Mouse (Mus musculus) ES-E14 (cell line): ENCODE results near the gene Osbpl9. TPM values are rescaled to one million over a fixed set of nuclear protein-coding genes. Genes with fewer than 3 reads are reported as not detected.

Experiments
- DNase-seq: peaks from one replicate; pipeline ENCODE4 v3.0.0-alpha.2; 2013; ENCODE audit warnings: low read depth, low spot score
- H3K27ac ChIP-seq: 2 replicates; pipeline ENCODE4 v1.5.1; 2012; ENCODE audit warnings: low read depth, mild to moderate bottlenecking, low read length, moderate library complexity, mixed read lengths; ENCODE audit not compliant: poor library complexity, insufficient read depth, severe bottlenecking
- H3K36me3 ChIP-seq: 2 replicates; pipeline ENCODE4 v1.6.1; 2012; ENCODE audit warnings: mild to moderate bottlenecking, low read length, moderate library complexity, mixed read lengths; ENCODE audit not compliant: control insufficient read depth, poor library complexity, insufficient read depth, severe bottlenecking
- H3K4me1 ChIP-seq, 2 experiments: fragments of 150-350 bp in 1 of 2; sonication (generic) in 1 of 2; 2 replicates each; pipeline ENCODE4 v1.6.1; 2012; ENCODE audit warnings: low read length in 2 of 2, mild to moderate bottlenecking in 1 of 2, mixed read lengths in 1 of 2; ENCODE audit not compliant: control insufficient read depth in 2 of 2, insufficient read depth in 2 of 2, poor library complexity in 1 of 2
- H3K4me3 ChIP-seq, 2 experiments: fragments of 150-350 bp in 1 of 2; sonication (generic) in 1 of 2; 2 replicates each; pipeline ENCODE4 v1.5.1; 2012; ENCODE audit warnings: low read length in 2 of 2, low read depth in 1 of 2, mild to moderate bottlenecking in 1 of 2, mixed read lengths in 1 of 2; ENCODE audit not compliant: insufficient read depth in 1 of 2, poor library complexity in 1 of 2, severe bottlenecking in 1 of 2
- H3K9ac ChIP-seq: 2 replicates; pipeline ENCODE4 v1.6.1; 2012; ENCODE audit warnings: low read depth, mild to moderate bottlenecking, low read length, mixed read lengths; ENCODE audit not compliant: poor library complexity, insufficient read depth, severe bottlenecking
- H3K9me3 ChIP-seq: fragments of 150-350 bp; sonication (generic); 2 replicates; pipeline ENCODE4 v1.6.1; 2012; ENCODE audit warnings: low read depth, mild to moderate bottlenecking, low read length; ENCODE audit not compliant: control insufficient read depth, insufficient read depth
- CHD2 ChIP-seq: IDR thresholded peaks from 2 replicates; pipeline ENCODE4 v1.6.1; 2014; ENCODE audit warnings: mild to moderate bottlenecking, low read depth, low read length, inconsistent platforms
- HCFC1 ChIP-seq: IDR thresholded peaks from 2 replicates; pipeline ENCODE4 v1.6.1; 2012; ENCODE audit warnings: low read length, inconsistent platforms, borderline replicate concordance; ENCODE audit not compliant: insufficient read depth
- MAFK ChIP-seq: IDR thresholded peaks from 2 replicates; pipeline ENCODE4 v1.6.1; 2014; ENCODE audit warnings: mild to moderate bottlenecking, low read depth, low read length, inconsistent platforms; ENCODE audit not compliant: insufficient read depth
- ZC3H11A ChIP-seq: IDR thresholded peaks from 2 replicates; pipeline ENCODE4 v1.6.1; 2012; ENCODE audit warnings: low read depth, mild to moderate bottlenecking, inconsistent platforms, low read length, borderline replicate concordance
- ZNF384 ChIP-seq: IDR thresholded peaks from 2 replicates; pipeline ENCODE4 v1.6.1; 2012; ENCODE audit warnings: low read depth, low read length, inconsistent platforms
- in situ Hi-C, 2 experiments: fragments of 600-800 bp; cut with MboI; formaldehyde crosslinking; loops; one replicate each; pipeline ENCODE4 v1.15.1; 2025; ENCODE audit warnings: low sequenced_read_pairs in 2 of 2, inconsistent platforms in 1 of 2; ENCODE audit not compliant: unreplicated experiment in 2 of 2
- total RNA-seq: library from RNA; depleted of rRNA; stranded (reverse); fragments of 300-350 nt; gene quantifications from 2 replicates; pipeline ENCODE4 v1.2.3, GENCODE M21; 2012

Gene Osbpl9
- total RNA-seq, 1 experiment, result 39.5 TPM

DNA sequence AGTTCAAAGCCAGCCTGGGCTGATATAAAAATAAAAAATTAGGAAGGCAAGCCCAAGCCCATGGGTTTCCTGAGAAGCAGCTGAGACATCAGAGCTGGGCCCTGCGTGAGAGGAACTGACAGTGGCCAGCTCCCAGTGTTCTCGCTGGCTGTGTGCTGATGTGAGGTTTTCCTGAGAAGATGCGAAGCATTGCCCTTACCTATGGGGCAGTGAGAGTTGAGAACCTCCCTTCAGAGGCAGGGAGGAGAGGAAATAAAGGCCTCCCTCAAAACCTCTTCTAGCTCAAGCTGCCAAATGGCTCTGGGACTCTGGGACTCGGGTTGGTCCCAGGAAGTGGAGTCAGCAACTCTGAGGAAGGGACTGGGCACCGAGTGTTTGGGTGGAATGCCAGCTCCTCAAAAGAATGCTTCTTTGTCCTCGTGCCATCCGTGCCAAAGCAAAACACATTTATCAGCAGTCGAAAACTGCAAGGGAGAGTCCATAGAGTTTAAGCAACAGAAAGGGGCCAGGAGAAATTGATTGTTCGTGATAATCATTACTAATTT lies 32.8 kb upstream of the Osbpl9 start:
- Histone ChIP-seq H3K4me3 (no peak overlapping the region), H3K36me3 (no peaks in the 10 kb centered on the region), H3K4me1 (peaks cover 3 to 4% of the 10 kb centered on the region in 2 experiments; a peak in 2 of 4 replicates), H3K27ac (no peak overlapping the region), H3K9ac (no peak overlapping the region), H3K9me3 (no peaks in the 10 kb centered on the region)
- in situ Hi-C loops, result no loop called here
- DNase-seq, result no peak
- no peak for TF ChIP-seq MAFK
- TF ChIP-seq CHD2, result no peak
- no peak for TF ChIP-seq ZC3H11A
- TF ChIP-seq ZNF384, result no peak
- TF ChIP-seq HCFC1, result no peak

DNA sequence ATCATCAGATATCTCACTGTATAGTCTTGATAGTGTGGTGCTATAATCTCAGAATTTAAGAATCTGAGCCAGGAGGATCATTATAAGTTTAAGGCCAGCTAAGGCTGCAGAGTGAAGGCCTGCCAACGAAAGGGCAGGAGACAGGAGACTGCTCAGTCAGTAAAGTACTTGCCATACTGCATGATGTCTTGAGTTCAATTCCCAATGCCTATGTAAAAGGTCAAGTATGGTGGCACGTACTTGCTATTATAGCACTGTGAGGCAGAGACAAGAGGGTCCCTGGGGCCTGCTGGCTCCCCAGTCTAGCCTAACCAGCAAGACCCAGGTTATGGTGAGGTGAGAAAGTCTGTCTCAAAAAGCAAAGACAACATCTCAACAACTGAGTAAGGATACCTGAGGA lies 32.1 kb upstream of the Osbpl9 start, which contains the start of gene Calr4:
Gene Calr4, plus strand, starts transcription at position 301 of the 400 bp plus-strand sequence.
- no peak for DNase-seq
- H3K4me3 ChIP-seq, result no peak within 1 kb of the TSS
- H3K9ac ChIP-seq, result no peak within 1 kb of the TSS
- in situ Hi-C loops, result no loop called here
- peaks cover 4% of the 10 kb centered on the region in 2 experiments; a peak in 2 of 4 replicates for H3K4me1 ChIP-seq
- H3K9me3 ChIP-seq, result no peaks in the 10 kb centered on the region
- no peaks in the 10 kb centered on the region for H3K36me3 ChIP-seq
- no peak within 1 kb of the TSS for H3K27ac ChIP-seq
- no peak for TF ChIP-seq ZC3H11A
- TF ChIP-seq ZNF384, result no peak

DNA sequence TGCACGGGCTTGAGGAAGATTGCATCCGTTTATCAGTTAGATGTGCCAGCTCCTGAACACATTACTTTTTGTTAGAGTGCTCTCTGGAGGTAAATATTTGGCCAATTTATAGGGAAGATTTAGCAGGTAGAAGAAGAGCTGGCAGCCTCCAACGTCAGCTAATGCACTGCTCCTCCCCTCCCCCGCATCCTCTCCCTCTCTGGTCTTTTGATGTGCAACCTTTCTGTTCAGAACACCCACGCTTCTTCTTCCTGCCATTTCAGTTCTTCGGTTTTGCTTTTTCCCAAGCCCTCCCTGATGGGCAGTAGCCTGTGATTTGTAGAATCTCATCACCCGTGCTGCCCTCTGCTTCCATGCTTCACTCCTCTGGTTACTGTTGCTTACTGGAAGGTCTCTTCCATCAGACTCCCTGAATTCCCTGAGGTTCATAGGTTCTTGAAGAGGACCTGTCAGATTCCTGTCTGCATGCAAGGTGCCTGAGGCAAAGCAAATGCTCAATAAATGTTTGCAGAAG lies 27.8 kb upstream of the Osbpl9 start:
- no peaks in the 10 kb centered on the region for H3K9me3 ChIP-seq
- H3K27ac ChIP-seq, result no peak overlapping the region
- 0 out of 4 replicates have a peak, but pooled peaks cover 0 to 2% of the 10 kb centered on the region in 2 experiments for H3K4me1 ChIP-seq
- TF ChIP-seq ZNF384, result no peak
- TF ChIP-seq HCFC1, result no peak
- TF ChIP-seq ZC3H11A, result no peak
- TF ChIP-seq CHD2, result no peak
- TF ChIP-seq MAFK, result no peak
- DNase-seq, result no peak
- no peaks in the 10 kb centered on the region for H3K36me3 ChIP-seq
- in situ Hi-C loops, result no loop called here
- no peak overlapping the region for H3K9ac ChIP-seq
- no peak overlapping the region for H3K4me3 ChIP-seq

DNA sequence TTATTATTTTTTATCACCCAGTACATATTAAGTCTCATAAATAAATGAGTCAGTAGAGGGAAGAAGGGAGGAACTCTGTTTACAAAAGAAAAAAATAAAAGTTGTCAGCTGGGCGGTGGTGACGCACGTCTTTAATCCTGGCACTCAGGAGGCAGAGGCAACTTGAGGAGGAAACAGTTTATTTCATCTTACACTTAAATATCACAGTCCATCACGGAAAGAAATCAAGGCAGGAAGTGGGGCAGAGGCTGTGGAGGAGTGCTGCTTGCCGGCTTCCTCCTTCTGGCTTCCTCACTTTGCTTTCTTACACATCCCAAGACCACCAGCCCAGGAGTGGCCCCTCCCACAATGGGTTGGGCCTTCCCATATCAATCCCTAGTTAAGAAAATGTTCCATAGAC lies 24.0 kb upstream of the Osbpl9 start:
- no peak for TF ChIP-seq CHD2
- TF ChIP-seq HCFC1, result no peak
- no peak for TF ChIP-seq ZC3H11A
- TF ChIP-seq ZNF384, result no peak
- TF ChIP-seq MAFK, result no peak
- no peaks in the 10 kb centered on the region for H3K9me3 ChIP-seq
- H3K36me3 ChIP-seq, result no peaks in the 10 kb centered on the region
- in situ Hi-C loops, result no loop called here
- no peak overlapping the region for H3K4me3 ChIP-seq
- H3K4me1 ChIP-seq, result peaks cover 0 to 4% of the 10 kb centered on the region in 2 experiments; a peak in 1 of 4 replicates
- no peak for DNase-seq
- H3K9ac ChIP-seq, result no peak overlapping the region
- no peak overlapping the region for H3K27ac ChIP-seq
